Mouse (Mus musculus): ENCODE measurements at regions not wholly inside any gene's neighbourhood (a gene's known extent, or its start where the extent isn't known, plus 50 kb on each side); places are given as distances from the start of the nearest gene placed in this dataset.

DNA sequence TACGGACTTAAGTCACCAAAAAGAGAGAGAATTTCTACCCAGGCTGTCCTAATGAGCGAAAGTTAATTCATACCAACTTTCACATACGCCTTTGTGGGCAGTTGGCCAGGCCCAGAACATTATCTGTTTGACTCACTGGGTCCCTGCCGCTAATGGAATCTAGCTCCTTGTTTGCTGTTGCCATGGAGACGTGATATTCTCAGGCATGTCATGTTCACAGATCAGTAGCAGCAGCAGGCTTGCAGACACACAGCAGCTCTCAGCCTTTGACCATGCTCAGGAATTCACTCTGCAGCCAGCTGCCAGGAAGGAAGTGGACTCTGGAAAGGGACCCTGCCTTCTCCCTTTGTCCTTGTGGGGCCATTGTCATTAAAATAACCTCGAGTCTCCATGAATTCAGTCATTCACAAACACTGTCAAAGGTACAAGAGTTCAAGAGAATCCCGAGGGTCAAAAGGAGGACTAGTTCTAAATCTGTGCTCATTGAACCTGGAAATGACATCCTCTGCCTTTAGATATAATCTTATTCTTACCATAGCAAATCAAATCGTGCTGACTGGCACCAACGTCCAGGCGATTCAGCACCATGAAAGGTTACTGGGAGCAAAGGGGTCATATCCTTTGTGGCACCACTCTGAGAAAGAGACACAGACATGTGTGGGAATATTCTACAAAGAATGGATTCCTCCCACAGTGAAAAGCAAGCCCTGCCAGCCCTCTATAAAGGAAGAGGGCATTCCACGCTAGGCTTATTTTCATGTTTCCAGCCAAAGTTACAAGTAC, 584.9 kb downstream of the Tmem182 start:
- TF ChIP-seq POLR2A (IDR thresholded peaks at IDR 0.05; ENCODE audit: borderline replicate concordance, extremely low read depth, insufficient read depth, insufficient read length, poor library complexity, severe bottlenecking) (no peak), CTCF (IDR thresholded peaks at IDR 0.05; ENCODE audit: borderline replicate concordance, extremely low read depth, insufficient read depth, insufficient read length) (no peak)
